In genomic region chr17:80323015-80323414, GRCm38 (mm10) we compare ENCODE assay signal across 17 mouse cellular contexts. TPM values are rescaled to one million over a fixed set of nuclear protein-coding genes. Genes with fewer than 3 reads are reported as not detected.
"Had no signal": no experiment of that assay in that cellular context is flagged by ENCODE, and none has a peak within 500 bp of the region (broad histone marks: within the 10 kb centered on the region; RNA-seq: fewer than 3 reads in every experiment).

No protein-coding gene starts in this region.

- DNase-seq: lung, embryonic 14.5 days; lung, postnatal 10 days had no signal

- H3K4me2 ChIP-seq: lung, embryonic 14.5 days; midbrain, embryonic 11.5 days; midbrain, embryonic 13.5 days; midbrain, embryonic 15.5 days; neural tube, embryonic 12.5 days; stomach, embryonic 15.5 days had no signal

- H3K9me3 ChIP-seq: megakaryocyte, embryonic 14.5 days; midbrain, embryonic 13.5 days; midbrain, embryonic 15.5 days; neural tube, embryonic 12.5 days; stomach, embryonic 15.5 days had no signal

- H3K27ac ChIP-seq: macrophage; midbrain, embryonic 13.5 days; midbrain, embryonic 15.5 days; neural tube, embryonic 12.5 days; stomach, embryonic 15.5 days; stomach, postnatal 0 days had no signal

- H3K4me1 ChIP-seq: midbrain, embryonic 13.5 days; midbrain, embryonic 15.5 days; neural tube, embryonic 12.5 days; stomach, embryonic 15.5 days had no signal

- ATAC-seq: midbrain, embryonic 13.5 days; midbrain, embryonic 15.5 days had no signal

- H3K27me3 ChIP-seq: midbrain, embryonic 13.5 days; midbrain, embryonic 15.5 days; neural tube, embryonic 12.5 days; stomach, embryonic 15.5 days had no signal

- H3K36me3 ChIP-seq: midbrain, embryonic 13.5 days; midbrain, embryonic 15.5 days; neural tube, embryonic 12.5 days; stomach, embryonic 15.5 days had no signal

- H3K9ac ChIP-seq: lung, embryonic 14.5 days; midbrain, embryonic 13.5 days; midbrain, embryonic 15.5 days; neural tube, embryonic 12.5 days; stomach, embryonic 15.5 days had no signal

- H3K4me3 ChIP-seq: megakaryocyte, embryonic 14.5 days; midbrain, embryonic 13.5 days; midbrain, embryonic 15.5 days; neural tube, embryonic 12.5 days; stomach, embryonic 15.5 days had no signal

RNA-seq across cellular contexts. Expression of gene Arhgef33, which starts 15.8 kb away (rescaled TPM):
- total RNA-seq: neutrophil, adult 5-6 weeks had no signal

RNA-seq across cellular contexts. Expression of gene Morn2, which starts 33.0 kb away (rescaled TPM):
- total RNA-seq: monocyte, adult 5-6 weeks had no signal

RNA-seq across cellular contexts. Expression of gene Gm10190, which starts 50.3 kb away (rescaled TPM):
- total RNA-seq: megakaryocyte progenitor cell, adult 5-6 weeks; midbrain, postnatal 0 days; monocyte, adult 5-6 weeks; neutrophil, adult 5-6 weeks had no signal
- polyA plus RNA-seq: liver, embryonic 16.5 days; macrophage; spleen, adult 2 months; thymus, adult 2 months had no signal
